Mouse (Mus musculus) MEL (cell line): Measurements from ENCODE around the gene AC170998.1. TPM values are rescaled to one million over a fixed set of nuclear protein-coding genes. Genes with fewer than 3 reads are reported as not detected.

Experiments used
- DNase-seq: peaks from one replicate; pipeline ENCODE4 v3.0.0; 2011; ENCODE audit warnings: low read depth, low spot score
- H3K27ac ChIP-seq: 2 replicates; pipeline ENCODE4 v1.5.1; 2012; ENCODE audit warnings: low read depth, mild to moderate bottlenecking, control low read depth, low read length, moderate library complexity; ENCODE audit not compliant: control insufficient read depth
- H3K27me3 ChIP-seq, 2 experiments: fragments of 150-350 bp in 1 of 2; sonication (generic) in 1 of 2; 2 replicates each; pipeline ENCODE4 v1.6.1; 2012; ENCODE audit warnings: low read length in 2 of 2, mild to moderate bottlenecking in 2 of 2, improper control_type of control experiment in 1 of 2, moderate library complexity in 1 of 2; ENCODE audit not compliant: insufficient read depth in 2 of 2, control insufficient read depth in 1 of 2
- H3K36me3 ChIP-seq, 2 experiments: 2 replicates each; pipeline ENCODE4 v1.6.1; 2012 to 2014; ENCODE audit warnings: low read length in 2 of 2, improper control_type of control experiment in 1 of 2, inconsistent platforms in 1 of 2, mild to moderate bottlenecking in 1 of 2; ENCODE audit not compliant: insufficient read depth in 2 of 2, control insufficient read depth in 1 of 2
- H3K4me1 ChIP-seq, 2 experiments: fragments of 150-350 bp in 1 of 2; sonication (generic) in 1 of 2; 2 replicates each; pipeline ENCODE4 v1.6.1; 2012; ENCODE audit warnings: low read length in 2 of 2, improper control_type of control experiment in 1 of 2, mild to moderate bottlenecking in 1 of 2; ENCODE audit not compliant: insufficient read depth in 2 of 2, control insufficient read depth in 1 of 2
- H3K4me3 ChIP-seq, 2 experiments: fragments of 150-350 bp in 1 of 2; sonication (generic) in 1 of 2; 2 replicates each; pipeline ENCODE4 v1.5.1; 2012; ENCODE audit warnings: low read depth in 2 of 2, low read length in 2 of 2, mild to moderate bottlenecking in 2 of 2, moderate library complexity in 2 of 2, control low read depth in 1 of 2, improper control_type of control experiment in 1 of 2; ENCODE audit not compliant: control insufficient read depth in 1 of 2, insufficient read depth in 1 of 2
- H3K79me2 ChIP-seq: 2 replicates; pipeline ENCODE4 v1.6.1; 2012; ENCODE audit warnings: mild to moderate bottlenecking, low read length, moderate library complexity; ENCODE audit not compliant: control insufficient read depth, poor library complexity, insufficient read depth
- H3K9ac ChIP-seq: 2 replicates; pipeline ENCODE4 v1.6.1; 2012; ENCODE audit warnings: low read depth, mild to moderate bottlenecking, control low read depth, low read length, moderate library complexity; ENCODE audit not compliant: control insufficient read depth, poor library complexity, severe bottlenecking
- H3K9me3 ChIP-seq: fragments of 150-350 bp; sonication (generic); replicated peaks from 2 replicates; pipeline ENCODE4 v1.6.1; 2012; ENCODE audit warnings: mild to moderate bottlenecking, low read length, improper control_type of control experiment, moderate library complexity; ENCODE audit not compliant: insufficient read depth
- BHLHE40 ChIP-seq: IDR thresholded peaks from 2 replicates; pipeline ENCODE4 v1.6.1; 2012; ENCODE audit warnings: low read depth, mild to moderate bottlenecking, inconsistent platforms, low read length, improper control_type of control experiment, borderline replicate concordance
- CHD2 ChIP-seq: IDR thresholded peaks from 2 replicates; pipeline ENCODE4 v1.6.1; 2011; ENCODE audit warnings: low read length, improper control_type of control experiment
- ELF1 ChIP-seq: IDR thresholded peaks from 2 replicates; pipeline ENCODE4 v1.6.1; 2014; ENCODE audit warnings: low read depth, mild to moderate bottlenecking, inconsistent platforms, low read length, improper control_type of control experiment, moderate library complexity
- EP300 ChIP-seq, 2 experiments: IDR thresholded peaks; 2 replicates each; pipeline ENCODE4 v1.6.1; 2011; ENCODE audit warnings: improper control_type of control experiment in 2 of 2, low read length in 2 of 2, low read depth in 1 of 2, mild to moderate bottlenecking in 1 of 2
- GABPA ChIP-seq: IDR thresholded peaks from 2 replicates; pipeline ENCODE4 v1.6.1; 2012; ENCODE audit warnings: low read depth, mild to moderate bottlenecking, inconsistent platforms, low read length, improper control_type of control experiment, moderate library complexity
- HCFC1 ChIP-seq: IDR thresholded peaks from 2 replicates; pipeline ENCODE4 v1.6.1; 2012; ENCODE audit warnings: low read depth, mild to moderate bottlenecking, inconsistent platforms, low read length, improper control_type of control experiment, moderate library complexity
- JUND ChIP-seq: IDR thresholded peaks from 2 replicates; pipeline ENCODE4 v1.6.1; 2011; ENCODE audit warnings: low read depth, mild to moderate bottlenecking, improper control_type of control experiment, low read length
- MAZ ChIP-seq: IDR thresholded peaks from 2 replicates; pipeline ENCODE4 v1.6.1; 2012; ENCODE audit warnings: low read depth, mild to moderate bottlenecking, inconsistent platforms, low read length, improper control_type of control experiment
- MXI1 ChIP-seq: IDR thresholded peaks from 2 replicates; pipeline ENCODE4 v1.6.1; 2011; ENCODE audit warnings: mild to moderate bottlenecking, low read depth, low read length, improper control_type of control experiment
- NELFE ChIP-seq: IDR thresholded peaks from 2 replicates; pipeline ENCODE4 v1.6.1; 2011; ENCODE audit warnings: low read depth, low read length, improper control_type of control experiment
- NRF1 ChIP-seq: IDR thresholded peaks from 2 replicates; pipeline ENCODE4 v1.6.1; 2014; ENCODE audit warnings: low read depth, mild to moderate bottlenecking, inconsistent platforms, low read length, improper control_type of control experiment, moderate library complexity; ENCODE audit not compliant: poor library complexity, insufficient read depth, severe bottlenecking
- POLR2A ChIP-seq, 2 experiments: IDR thresholded peaks; 2 replicates each; pipeline ENCODE4 v1.6.1; 2011 to 2012; ENCODE audit warnings: low read length in 2 of 2, mild to moderate bottlenecking in 2 of 2, control low read depth in 1 of 2, improper control_type of control experiment in 1 of 2, low read depth in 1 of 2, moderate library complexity in 1 of 2; ENCODE audit not compliant: control insufficient read depth in 1 of 2, insufficient read depth in 1 of 2, poor library complexity in 1 of 2
- RAD21 ChIP-seq: IDR thresholded peaks from 2 replicates; pipeline ENCODE4 v1.6.1; 2011; ENCODE audit warnings: mild to moderate bottlenecking, low read depth, low read length, improper control_type of control experiment
- UBTF ChIP-seq: IDR thresholded peaks from 2 replicates; pipeline ENCODE4 v1.6.1; 2012; ENCODE audit warnings: low read depth, mild to moderate bottlenecking, inconsistent platforms, low read length, improper control_type of control experiment, moderate library complexity, borderline replicate concordance; ENCODE audit not compliant: insufficient read depth
- ZKSCAN1 ChIP-seq: IDR thresholded peaks from 2 replicates; pipeline ENCODE4 v1.6.1; 2012; ENCODE audit warnings: low read depth, mild to moderate bottlenecking, inconsistent platforms, low read length, improper control_type of control experiment, moderate library complexity
- ZNF384 ChIP-seq: IDR thresholded peaks from 2 replicates; pipeline ENCODE4 v1.6.1; 2012; ENCODE audit warnings: low read depth, mild to moderate bottlenecking, inconsistent platforms, low read length, improper control_type of control experiment
- polyA plus RNA-seq, 2 experiments: library from polyadenylated mRNA; stranded (reverse) in 1 of 2; unstranded in 1 of 2; fragments of >175 nt in 1 of 2; fragments of >200 nt in 1 of 2; gene quantifications; 2 replicates each; pipeline versions ENCODE4 v1.2.1 to v1.2.4; 2012; ENCODE audit warnings: low replicate concordance in 2 of 2, low read depth in 1 of 2; ENCODE audit not compliant: insufficient read length in 2 of 2, insufficient read depth in 1 of 2, missing spikeins in 1 of 2
- total RNA-seq: library from RNA; depleted of rRNA; stranded (reverse); fragments of 300-350 nt; gene quantifications from 2 replicates; pipeline ENCODE4 v1.2.3, GENCODE M21; 2012; rRNA removed

AC170998.1 gene
- total RNA-seq (0.42 and 0.92 TPM in 2 replicates), polyA plus RNA-seq (under 1 TPM in 1 of 2 experiments, not detected in 1; 0.42 TPM)

DNA sequence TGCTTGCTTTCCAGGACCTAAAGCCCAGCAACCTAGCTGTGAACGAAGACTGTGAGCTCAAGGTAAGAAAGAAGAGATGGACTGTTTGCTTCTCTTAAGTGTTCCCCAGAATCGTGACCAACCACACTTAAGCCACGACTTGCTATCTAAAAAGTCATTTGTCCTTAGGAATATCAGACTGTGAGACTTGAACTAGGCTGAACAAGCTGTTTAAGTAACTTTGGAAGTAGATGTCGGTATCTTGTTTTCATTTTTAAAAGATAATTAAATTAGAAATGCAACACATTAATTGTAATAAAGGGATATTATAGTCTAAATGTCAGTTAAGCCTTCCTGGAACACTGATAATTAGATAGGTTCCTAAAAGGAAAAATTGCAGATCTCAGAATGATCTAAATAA is at the start of gene AC170998.1:
Gene AC170998.1 (plus strand): TSS at position 301 of the 400 bp plus-strand sequence.
- peaks cover 2 to 29% of the 10 kb centered on the region in 2 experiments for H3K36me3 ChIP-seq
- no peak within 1 kb of the TSS for H3K4me3 ChIP-seq
- no peaks in the 10 kb centered on the region for H3K27me3 ChIP-seq
- H3K27ac ChIP-seq: no peak within 1 kb of the TSS
- H3K4me1 ChIP-seq: peaks cover 0 to 2% of the 10 kb centered on the region in 2 experiments; a peak in 2 of 4 replicates
- no peak for TF ChIP-seq GABPA
- TF ChIP-seq MAZ: no peak
- no peak for TF ChIP-seq EP300 (IDR thresholded peaks at IDR 0.05; ENCODE audit: low read depth in 1 of 2, low read length in 2 of 2)
- no peak within 1 kb of the TSS for H3K9ac ChIP-seq
- no peak for DNase-seq
- H3K79me2 ChIP-seq: no peaks in the 10 kb centered on the region
- H3K9me3 ChIP-seq: no peaks in the 10 kb centered on the region

DNA sequence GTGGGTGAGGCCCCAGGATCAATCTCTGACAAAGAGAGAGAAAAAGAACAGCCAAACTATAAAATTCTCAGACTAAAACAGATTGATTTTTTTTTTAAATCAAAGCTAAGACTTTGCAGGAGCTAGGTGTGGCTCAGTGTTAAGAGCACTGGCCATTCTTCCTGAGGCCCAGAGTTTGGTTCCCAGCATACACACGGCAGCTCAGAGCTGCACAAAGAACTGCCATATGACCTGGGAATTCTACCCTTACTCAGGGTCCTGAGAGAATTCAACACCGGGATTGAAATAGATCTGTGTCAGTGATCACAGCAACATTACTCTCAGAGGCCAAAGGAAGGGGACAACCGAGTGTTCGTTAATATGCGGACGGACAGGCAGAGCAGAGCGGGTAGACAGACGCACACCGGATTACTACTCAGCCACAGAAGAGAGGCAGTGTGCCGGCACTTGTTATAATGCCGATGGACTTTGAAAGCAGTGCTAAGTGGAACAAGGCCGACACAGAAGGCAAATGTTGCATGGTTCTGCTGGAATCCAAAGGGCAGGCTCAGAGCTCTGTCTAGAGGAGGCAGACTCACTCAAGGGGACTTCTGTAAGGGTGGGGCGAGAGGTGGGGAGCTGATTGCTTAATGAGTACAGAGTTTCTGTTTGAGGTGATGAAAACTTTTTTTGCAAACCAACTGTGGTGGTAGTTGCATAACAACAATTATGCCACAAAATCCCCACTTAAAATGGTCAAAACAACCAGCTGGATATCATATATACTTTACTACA is 43.4 kb upstream of the AC170998.1 start:
- Histone ChIP-seq H3K27me3 (no peaks in the 10 kb centered on the region), H3K9ac (no peak overlapping the region), H3K4me1 (no peaks in the 10 kb centered on the region; a peak in 1 of 4 replicates), H3K79me2 (no peaks in the 10 kb centered on the region), H3K36me3 (peaks cover 0 to 2% of the 10 kb centered on the region in 2 experiments; a peak in 2 of 4 replicates), H3K4me3 (no peak overlapping the region), H3K27ac (no peak overlapping the region), H3K9me3 (no peaks in the 10 kb centered on the region)
- no peak for TF ChIP-seq CHD2
- no peak for TF ChIP-seq UBTF
- TF ChIP-seq NRF1: no peak
- no peak for TF ChIP-seq RAD21
- no peak for TF ChIP-seq JUND
- no peak for TF ChIP-seq ZKSCAN1
- no peak for TF ChIP-seq ZNF384
- no peak for TF ChIP-seq NELFE
- no peak for TF ChIP-seq MXI1
- no peak for TF ChIP-seq BHLHE40
- TF ChIP-seq POLR2A (IDR thresholded peaks at IDR 0.05; ENCODE audit: control insufficient read depth in 1 of 2, insufficient read depth in 1 of 2, low read depth in 1 of 2, low read length in 2 of 2, poor library complexity in 1 of 2): no peak
- TF ChIP-seq HCFC1: no peak
- TF ChIP-seq ELF1: no peak
- no peak for TF ChIP-seq EP300 (IDR thresholded peaks at IDR 0.05; ENCODE audit: low read depth in 1 of 2, low read length in 2 of 2)
- no peak for DNase-seq
